Mouse (Mus musculus) ES-E14 (cell line): ENCODE results near the gene Gm49380. TPM values are rescaled to one million over a fixed set of nuclear protein-coding genes. Genes with fewer than 3 reads are reported as not detected.

Experiments
- DNase-seq: peaks from one replicate; pipeline ENCODE4 v3.0.0-alpha.2; 2013; ENCODE audit warnings: low read depth, low spot score
- H3K27ac ChIP-seq: 2 replicates; pipeline ENCODE4 v1.5.1; 2012; ENCODE audit warnings: low read depth, mild to moderate bottlenecking, low read length, moderate library complexity, mixed read lengths; ENCODE audit not compliant: poor library complexity, insufficient read depth, severe bottlenecking
- H3K36me3 ChIP-seq: 2 replicates; pipeline ENCODE4 v1.6.1; 2012; ENCODE audit warnings: mild to moderate bottlenecking, low read length, moderate library complexity, mixed read lengths; ENCODE audit not compliant: control insufficient read depth, poor library complexity, insufficient read depth, severe bottlenecking
- H3K4me1 ChIP-seq, 2 experiments: fragments of 150-350 bp in 1 of 2; sonication (generic) in 1 of 2; 2 replicates each; pipeline ENCODE4 v1.6.1; 2012; ENCODE audit warnings: low read length in 2 of 2, mild to moderate bottlenecking in 1 of 2, mixed read lengths in 1 of 2; ENCODE audit not compliant: control insufficient read depth in 2 of 2, insufficient read depth in 2 of 2, poor library complexity in 1 of 2
- H3K4me3 ChIP-seq, 2 experiments: fragments of 150-350 bp in 1 of 2; sonication (generic) in 1 of 2; 2 replicates each; pipeline ENCODE4 v1.5.1; 2012; ENCODE audit warnings: low read length in 2 of 2, low read depth in 1 of 2, mild to moderate bottlenecking in 1 of 2, mixed read lengths in 1 of 2; ENCODE audit not compliant: insufficient read depth in 1 of 2, poor library complexity in 1 of 2, severe bottlenecking in 1 of 2
- H3K9ac ChIP-seq: 2 replicates; pipeline ENCODE4 v1.6.1; 2012; ENCODE audit warnings: low read depth, mild to moderate bottlenecking, low read length, mixed read lengths; ENCODE audit not compliant: poor library complexity, insufficient read depth, severe bottlenecking
- H3K9me3 ChIP-seq: fragments of 150-350 bp; sonication (generic); 2 replicates; pipeline ENCODE4 v1.6.1; 2012; ENCODE audit warnings: low read depth, mild to moderate bottlenecking, low read length; ENCODE audit not compliant: control insufficient read depth, insufficient read depth
- CHD2 ChIP-seq: IDR thresholded peaks from 2 replicates; pipeline ENCODE4 v1.6.1; 2014; ENCODE audit warnings: mild to moderate bottlenecking, low read depth, low read length, inconsistent platforms
- HCFC1 ChIP-seq: IDR thresholded peaks from 2 replicates; pipeline ENCODE4 v1.6.1; 2012; ENCODE audit warnings: low read length, inconsistent platforms, borderline replicate concordance; ENCODE audit not compliant: insufficient read depth
- MAFK ChIP-seq: IDR thresholded peaks from 2 replicates; pipeline ENCODE4 v1.6.1; 2014; ENCODE audit warnings: mild to moderate bottlenecking, low read depth, low read length, inconsistent platforms; ENCODE audit not compliant: insufficient read depth
- ZC3H11A ChIP-seq: IDR thresholded peaks from 2 replicates; pipeline ENCODE4 v1.6.1; 2012; ENCODE audit warnings: low read depth, mild to moderate bottlenecking, inconsistent platforms, low read length, borderline replicate concordance
- ZNF384 ChIP-seq: IDR thresholded peaks from 2 replicates; pipeline ENCODE4 v1.6.1; 2012; ENCODE audit warnings: low read depth, low read length, inconsistent platforms
- in situ Hi-C, 2 experiments: fragments of 600-800 bp; cut with MboI; formaldehyde crosslinking; loops; one replicate each; pipeline ENCODE4 v1.15.1; 2025; ENCODE audit warnings: low sequenced_read_pairs in 2 of 2, inconsistent platforms in 1 of 2; ENCODE audit not compliant: unreplicated experiment in 2 of 2
- total RNA-seq: library from RNA; depleted of rRNA; stranded (reverse); fragments of 300-350 nt; gene quantifications from 2 replicates; pipeline ENCODE4 v1.2.3, GENCODE M21; 2012

Gene Gm49380
- total RNA-seq, 1 experiment = 0.18 TPM

- peak overlapping the region; percentile 90; the same call in 1 of the 2 replicates for H3K27ac ChIP-seq
- TF ChIP-seq ZNF384 (peak; percentile 97), ZC3H11A (no peak)
- no peaks in the 10 kb centered on the region for H3K36me3 ChIP-seq
- H3K4me1 ChIP-seq = peaks cover 11 to 35% of the 10 kb centered on the region in 2 experiments
- H3K4me3 ChIP-seq = peak overlapping the region in 1 of 2 experiments; percentile 11; a peak in 1 of 4 replicates
- no peak for DNase-seq
- H3K9ac ChIP-seq = no peak overlapping the region
- in situ Hi-C loops = no loop called here
- no peaks in the 10 kb centered on the region for H3K9me3 ChIP-seq
Measured at GRCm38 (mm10) chr9:44127351-44127801, 14.1 kb upstream of the Gm49380 start.

GRCm38 (mm10) chr9:44126746-44127145, 13.4 kb upstream of the Gm49380 start:
- Histone ChIP-seq H3K9ac (no peak overlapping the region), H3K4me3 (no peak overlapping the region), H3K27ac (peak overlapping the region; percentile 65; the same call in 1 of the 2 replicates), H3K9me3 (no peaks in the 10 kb centered on the region), H3K4me1 (peaks cover 11 to 35% of the 10 kb centered on the region in 2 experiments), H3K36me3 (no peaks in the 10 kb centered on the region)
- in situ Hi-C loops = no loop called here
- DNase-seq = no peak
- TF ChIP-seq ZNF384 (no peak), HCFC1 (no peak), MAFK (no peak), CHD2 (no peak), ZC3H11A (no peak)

GRCm38 (mm10) chr9:44125546-44126428, 12.5 kb upstream of the Gm49380 start:
- Histone ChIP-seq H3K4me1 (peaks cover 11 to 27% of the 10 kb centered on the region in 2 experiments), H3K4me3 (no peak overlapping the region), H3K9ac (peak overlapping the region; percentile 7; the same call in 1 of the 2 replicates), H3K27ac (peak overlapping the region; percentile 57; the same call in 1 of the 2 replicates), H3K9me3 (no peaks in the 10 kb centered on the region), H3K36me3 (no peaks in the 10 kb centered on the region)
- TF ChIP-seq ZNF384 (peak; percentile 51; the same call in 1 of the 2 replicates), HCFC1 (no peak), CHD2 (no peak)
- in situ Hi-C loops = no loop called here
- peak; percentile 93 for DNase-seq

- peaks cover 11 to 25% of the 10 kb centered on the region in 2 experiments for H3K4me1 ChIP-seq
- in situ Hi-C loops = no loop called here
- H3K4me3 ChIP-seq = no peak overlapping the region
- TF ChIP-seq CHD2 (no peak), HCFC1 (no peak), ZNF384 (no peak), ZC3H11A (no peak), MAFK (no peak)
- H3K27ac ChIP-seq = no peak overlapping the region
- no peak for DNase-seq
- no peaks in the 10 kb centered on the region for H3K9me3 ChIP-seq
- H3K36me3 ChIP-seq = no peaks in the 10 kb centered on the region
- no peak overlapping the region for H3K9ac ChIP-seq
Measured at GRCm38 (mm10) chr9:44125026-44125425, 11.7 kb upstream of the Gm49380 start.
